Mouse (Mus musculus) liver, adult 2 months (tissue): ENCODE results near the gene Ints1.

ENCODE experiments used
- CTCF ChIP-seq: fragments of 200-500 bp; IDR thresholded peaks from 2 replicates; pipeline ENCODE4 v1.5.1; 2011; ENCODE audit warnings: low read depth, low read length, control low read depth
- POLR2A ChIP-seq: fragments of 200-500 bp; IDR thresholded peaks from 2 replicates; pipeline ENCODE4 v1.6.1; 2011; ENCODE audit warnings: low read length, control low read depth; ENCODE audit not compliant: insufficient read depth; ENCODE audit errors: extremely low read depth

- TF ChIP-seq CTCF = no peak
- no peak for TF ChIP-seq POLR2A
Measured at GRCm38 (mm10) chr5:139756586-139756985, 18.9 kb downstream of the Ints1 start.
